Mouse (Mus musculus): ENCODE measurements around the gene Gata3.

Gene Gata3

DNA sequence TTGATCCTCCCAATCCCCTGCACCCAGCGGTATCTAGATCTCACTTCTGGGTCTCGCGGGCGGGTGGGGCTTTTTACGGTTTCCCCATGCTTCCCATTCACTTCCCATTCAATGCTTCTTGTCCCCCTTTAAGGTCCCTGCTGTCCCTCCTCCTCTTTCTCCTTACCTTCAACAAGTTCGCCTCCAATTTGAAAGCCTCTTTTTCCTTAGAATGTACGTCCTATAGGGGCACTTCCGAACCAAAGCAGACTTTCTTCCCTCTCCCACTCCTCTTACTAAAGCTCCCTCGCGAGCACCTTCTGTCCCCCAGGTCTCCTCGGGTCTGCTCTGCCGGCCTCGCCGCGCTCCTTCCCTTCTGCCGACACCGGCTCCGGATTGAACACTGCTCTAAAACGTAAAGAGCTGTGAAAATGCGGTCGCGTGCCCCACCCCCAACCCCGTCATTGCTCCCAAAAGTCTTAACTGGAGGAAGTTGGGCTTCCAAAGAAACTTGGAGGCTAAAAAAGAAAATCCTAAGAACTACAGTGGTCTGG, at the start of gene Gata3:
Gata3 (minus strand) TSS at position 384 of the 533 bp plus-strand sequence.
- DNase-seq: no peak

DNA sequence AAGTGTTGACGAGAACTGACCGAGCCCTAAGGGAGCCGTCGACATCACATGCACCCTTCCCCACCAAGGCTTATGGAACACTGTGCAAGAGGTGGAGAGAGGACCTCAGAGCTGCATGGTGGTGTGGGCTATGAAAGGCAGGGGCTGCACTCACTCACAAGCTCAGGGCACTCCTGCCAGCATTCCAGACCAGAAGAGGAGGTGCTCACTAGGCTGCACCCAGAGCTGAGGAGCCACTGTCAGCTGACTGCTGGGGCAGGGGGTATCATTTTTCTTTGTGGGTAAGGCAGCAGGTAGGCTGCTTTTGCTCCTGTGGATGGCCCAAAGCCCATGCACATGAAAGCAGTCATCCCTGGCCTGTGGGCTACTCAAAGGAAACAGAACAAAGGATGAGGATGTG, 49.4 kb upstream of the Gata3 start:
- DNase-seq: no peak

DNA sequence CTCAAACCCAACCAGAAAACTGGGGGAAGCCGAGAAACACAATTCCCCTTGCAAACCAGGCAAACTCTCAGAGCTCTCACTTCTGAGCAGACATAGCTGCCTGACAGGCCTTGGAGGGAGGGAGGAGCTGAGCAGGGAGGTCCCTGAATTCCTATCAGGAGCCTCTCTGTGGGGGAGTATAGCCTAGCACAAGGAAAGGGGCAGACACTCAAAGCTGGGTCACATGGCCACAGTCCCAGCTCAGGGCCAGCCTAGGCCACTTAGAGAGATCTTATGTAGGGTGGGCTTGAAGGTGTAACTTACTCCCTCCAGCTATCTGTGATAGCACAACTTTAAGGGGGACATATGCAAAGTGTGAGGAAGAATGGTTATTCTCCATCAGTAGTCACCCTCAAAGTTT, 46.1 kb upstream of the Gata3 start:
- no peak for DNase-seq

DNA sequence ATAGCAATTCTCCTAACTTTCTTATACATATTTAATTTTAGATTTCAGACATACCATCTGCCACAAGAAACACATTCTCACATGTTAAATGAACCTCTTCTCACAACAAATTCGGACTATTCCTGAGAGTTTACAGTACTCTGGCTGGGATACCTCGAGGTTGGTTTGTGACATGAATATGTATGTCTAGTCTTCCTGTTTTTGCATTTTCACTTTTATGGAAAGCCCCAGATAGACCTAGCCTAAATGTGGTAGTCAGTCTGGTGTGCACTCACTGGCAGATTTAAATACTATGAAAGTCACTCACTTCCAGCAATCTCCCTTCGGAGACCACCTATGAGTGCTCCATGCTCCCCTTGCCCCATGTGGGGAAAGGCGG, 37.1 kb upstream of the Gata3 start:
- no peak for DNase-seq

DNA sequence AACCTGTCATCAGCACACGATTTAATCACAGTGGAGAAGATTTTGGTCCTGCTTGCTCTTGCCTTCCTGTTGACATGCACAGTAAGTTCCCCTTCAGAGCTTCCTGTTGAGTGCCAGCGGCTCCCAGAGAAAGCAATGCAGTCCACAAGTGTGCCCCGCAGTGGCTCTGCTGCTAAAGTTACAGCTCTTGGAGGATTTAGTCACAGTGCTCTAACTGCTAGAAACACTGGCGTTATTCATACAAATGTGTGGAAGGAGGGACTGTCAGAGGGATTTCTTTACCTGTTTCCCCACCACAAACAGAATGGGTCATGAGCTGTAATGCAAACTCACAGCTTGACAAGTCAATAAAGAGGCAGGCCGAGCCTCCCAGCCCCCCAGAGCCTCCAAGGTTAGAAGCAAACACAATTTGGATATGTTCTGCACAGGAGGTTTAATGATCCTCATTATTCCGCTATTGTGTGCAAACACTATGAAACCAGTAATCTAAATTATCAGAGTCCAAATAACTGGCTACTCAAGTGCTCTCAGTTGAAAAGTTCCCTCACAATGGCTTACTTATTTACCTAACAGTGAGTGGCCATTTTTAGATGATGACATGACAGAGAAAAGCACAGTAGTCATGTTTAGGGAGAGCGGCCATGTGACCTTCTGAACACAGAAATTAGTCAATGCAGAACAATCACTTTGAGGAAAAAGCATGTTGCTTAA, 36.5 kb upstream of the Gata3 start:
- DNase-seq: no peak

- no peak for DNase-seq
Measured at GRCm38 (mm10) chr2:9918691-9919471, 29.0 kb upstream of the Gata3 start.

GRCm38 (mm10) chr2:9917602-9918001, 27.8 kb upstream of the Gata3 start:
- no peak for DNase-seq

GRCm38 (mm10) chr2:9905995-9906394, 16.2 kb upstream of the Gata3 start:
- DNase-seq: no peak

GRCm38 (mm10) chr2:9903854-9904560, 14.2 kb upstream of the Gata3 start:
- no peak for DNase-seq

DNA sequence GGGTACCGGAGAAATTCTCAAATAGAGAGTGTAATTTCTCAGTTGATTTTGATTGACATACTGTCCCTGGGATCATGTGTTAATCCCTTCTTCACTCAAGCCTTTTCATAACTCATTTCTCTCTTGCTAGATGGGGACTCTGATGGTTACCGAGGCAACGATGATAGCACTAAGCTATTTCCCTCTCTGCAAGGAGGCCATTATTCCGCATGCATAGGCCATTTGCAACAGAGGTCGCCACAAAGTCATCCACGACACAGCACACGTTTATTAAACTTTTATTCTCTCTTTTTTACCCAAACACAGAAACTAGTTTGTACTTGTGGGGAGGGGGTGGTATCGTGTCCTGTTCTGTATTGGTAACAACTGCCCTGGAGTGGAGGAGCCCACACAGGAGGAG, 8.0 kb upstream of the Gata3 start:
- DNase-seq: no peak

GRCm38 (mm10) chr2:9896097-9896770, 6.4 kb upstream of the Gata3 start:
- DNase-seq: no peak

- no peak for DNase-seq
Measured at GRCm38 (mm10) chr2:9894836-9895593, 5.2 kb upstream of the Gata3 start.

GRCm38 (mm10) chr2:9893272-9893953, 3.6 kb upstream of the Gata3 start:
- no peak for DNase-seq

DNA sequence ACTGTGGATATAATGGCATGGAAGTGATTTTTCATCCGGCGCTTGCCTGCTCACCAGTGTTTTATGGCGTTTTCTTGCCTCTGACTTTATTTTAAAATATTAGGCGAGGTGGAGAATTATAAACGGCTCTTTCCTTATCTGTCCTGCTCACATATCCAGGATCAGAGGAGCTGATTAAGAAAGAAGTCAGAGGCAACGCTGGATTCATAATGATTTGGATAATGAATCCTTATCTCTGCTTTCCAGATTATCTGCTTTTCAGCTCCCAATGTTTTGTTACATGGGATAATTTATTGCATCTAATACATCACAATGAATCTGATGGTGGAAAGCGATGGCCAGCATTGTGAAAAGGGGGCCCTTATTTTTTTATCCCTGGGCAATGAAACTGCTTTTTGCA, 2.7 kb upstream of the Gata3 start:
- DNase-seq: no peak

DNA sequence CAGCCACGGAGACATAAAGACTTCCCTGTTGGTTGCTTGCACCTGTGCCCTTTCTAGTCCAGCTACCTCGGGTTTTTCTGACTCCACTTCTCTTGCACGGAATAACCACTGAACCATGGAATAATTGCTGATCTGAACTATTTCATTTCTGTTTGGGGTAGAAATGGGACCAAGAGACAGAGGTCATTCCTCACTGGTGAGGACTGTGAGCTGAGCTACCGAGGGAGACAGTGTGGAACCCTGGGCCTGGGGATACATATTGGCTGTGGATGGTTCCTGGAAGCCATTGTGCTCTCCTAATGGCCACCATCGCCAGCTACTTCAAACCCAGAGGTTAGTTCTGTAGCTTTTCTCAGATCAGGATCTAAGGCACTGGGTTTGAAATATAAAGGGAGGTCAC, 1.1 kb upstream of the Gata3 start:
- DNase-seq: no peak

DNA sequence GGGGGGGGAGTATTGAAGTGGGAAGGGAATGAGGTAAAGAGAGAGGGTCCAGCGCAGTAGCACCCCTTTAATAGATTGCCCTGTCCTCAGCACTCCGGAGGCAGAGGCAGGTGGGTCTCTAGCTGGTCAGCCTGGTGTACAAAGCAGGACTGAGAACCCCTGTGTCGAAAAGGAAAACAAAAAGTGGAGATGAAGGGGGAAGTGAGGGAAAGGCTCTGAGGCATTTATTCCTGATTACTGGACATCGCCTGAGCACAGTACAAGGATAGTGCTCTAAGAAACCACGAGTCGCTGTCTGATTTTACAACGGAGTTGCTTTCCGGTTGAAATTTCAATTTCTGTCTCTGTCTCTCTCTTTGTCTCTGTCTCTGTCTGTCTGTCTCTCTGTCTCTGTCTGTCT, 417 bp upstream of the Gata3 start:
- DNase-seq: no peak

DNA sequence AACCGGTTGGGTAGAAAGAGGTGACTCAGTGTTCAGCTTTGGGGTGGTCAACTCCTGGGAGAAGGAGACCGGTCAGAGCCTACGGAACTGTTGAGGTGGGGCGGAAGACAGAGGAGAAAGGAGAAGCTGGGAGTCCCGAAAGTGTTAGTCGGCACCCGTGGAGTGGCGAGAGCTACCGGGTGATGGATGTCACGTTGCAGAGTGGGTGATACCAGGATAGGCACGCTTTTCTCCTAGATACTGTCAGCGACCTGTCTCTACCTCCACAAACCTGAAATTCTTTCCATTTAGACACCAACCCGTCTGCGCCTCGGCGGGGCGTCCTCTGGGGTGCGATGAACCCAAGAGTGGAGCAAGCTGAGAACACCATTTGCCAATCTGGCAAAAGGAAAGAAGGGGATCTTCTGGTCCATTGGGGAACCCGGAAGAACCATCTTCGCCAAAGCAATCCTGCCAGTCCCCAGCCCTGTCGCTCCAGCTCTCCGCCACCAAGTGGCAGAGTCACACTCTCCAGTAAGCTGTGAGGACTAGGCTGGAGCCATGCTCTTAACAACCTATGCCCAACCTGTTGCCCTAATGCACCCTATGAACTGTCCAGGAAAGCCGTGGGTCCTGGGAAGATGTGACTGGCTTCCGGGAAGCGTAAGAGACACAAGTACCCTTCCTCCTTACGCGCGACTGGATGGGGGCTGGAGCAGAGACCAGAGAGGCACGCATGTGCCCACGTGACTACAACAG, 752 bp downstream of the Gata3 start, which contains the start of gene 9230102O04Rik:
9230102O04Rik (minus strand) TSS at position 628 of the 738 bp plus-strand sequence.
- no peak for DNase-seq

- DNase-seq: no peak
Measured at GRCm38 (mm10) chr2:9887636-9888035, 2.2 kb downstream of the Gata3 start.

- no peak for DNase-seq
Measured at GRCm38 (mm10) chr2:9886921-9887610, 2.8 kb downstream of the Gata3 start.

DNA sequence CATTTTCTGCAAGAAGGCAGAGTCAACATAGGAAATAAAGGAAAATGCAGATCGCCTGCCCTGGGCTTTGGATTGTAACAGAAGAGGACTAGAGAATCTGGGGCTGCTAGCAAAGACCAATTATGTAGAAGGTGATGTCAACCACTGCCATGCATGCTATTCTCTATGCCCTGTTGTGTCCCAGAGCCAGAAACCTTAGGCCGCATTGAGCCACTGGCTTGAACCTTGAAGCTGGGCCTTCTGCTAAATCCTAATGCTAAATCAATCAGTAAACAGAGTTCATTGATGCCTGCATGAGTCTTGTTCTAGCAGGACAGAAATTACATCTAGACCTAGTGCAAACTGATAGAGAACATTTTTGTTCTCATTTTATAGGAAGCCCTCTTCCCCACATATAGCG, 3.8 kb downstream of the Gata3 start:
- DNase-seq: no peak
